Mouse (Mus musculus): ENCODE data around the gene Gm3020.
"Not testable (repeated sequence)": the region's sequence is repeated elsewhere in the genome, so short reads cannot be mapped to it uniquely, and the experiment has no call there.

Gm3020 gene

DNA sequence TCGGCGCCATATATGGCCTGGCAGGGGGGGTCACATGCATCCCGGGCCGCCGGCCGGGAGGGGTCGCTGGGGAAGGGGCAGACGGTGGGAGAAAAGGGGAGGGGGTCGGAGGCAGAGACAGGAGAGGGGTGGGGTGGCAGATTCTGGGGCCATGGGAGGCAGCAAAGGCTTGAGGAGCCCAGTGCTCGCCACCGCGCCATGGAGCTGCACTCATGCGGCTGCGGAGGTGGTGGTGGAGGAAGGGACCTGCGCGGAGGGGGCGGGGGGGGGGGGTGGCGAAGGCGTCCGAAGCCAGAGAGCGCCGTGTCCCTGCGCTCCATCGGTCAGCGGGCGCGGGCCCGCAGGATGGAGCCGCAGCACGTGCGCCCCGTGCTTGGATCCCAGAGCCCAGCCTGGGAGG is at the start of gene Gm3020:
Gene Gm3020, plus strand, starts transcription at position 301 of the 400 bp plus-strand sequence.
- in situ Hi-C loops (cut with MboI), result not testable (repeated sequence)

DNA sequence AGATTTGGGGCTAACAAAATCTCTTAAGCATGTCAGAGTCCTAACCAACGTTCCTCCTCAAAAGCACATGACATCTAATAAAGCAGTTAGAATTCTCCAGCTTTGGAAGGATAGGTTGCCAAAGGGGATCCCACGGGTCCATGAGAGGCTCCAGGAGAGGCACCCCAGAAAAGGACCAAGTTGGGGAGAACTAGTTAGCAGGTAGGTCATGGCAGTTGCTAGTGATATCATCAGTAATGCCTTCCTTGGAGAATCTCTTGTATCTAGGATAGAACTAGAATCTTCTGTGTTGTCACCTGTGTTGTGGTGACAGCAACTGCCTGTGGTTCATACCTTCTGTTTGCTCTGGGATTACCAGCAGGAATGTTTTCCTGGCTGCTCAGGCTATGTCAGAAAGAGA is 17.6 kb upstream of the Gm3020 start, which contains the start of gene Gm3012:
Gene Gm3012, plus strand, starts transcription at position 301 of the 400 bp plus-strand sequence.
- in situ Hi-C loops (cut with MboI), result not testable (repeated sequence)

DNA sequence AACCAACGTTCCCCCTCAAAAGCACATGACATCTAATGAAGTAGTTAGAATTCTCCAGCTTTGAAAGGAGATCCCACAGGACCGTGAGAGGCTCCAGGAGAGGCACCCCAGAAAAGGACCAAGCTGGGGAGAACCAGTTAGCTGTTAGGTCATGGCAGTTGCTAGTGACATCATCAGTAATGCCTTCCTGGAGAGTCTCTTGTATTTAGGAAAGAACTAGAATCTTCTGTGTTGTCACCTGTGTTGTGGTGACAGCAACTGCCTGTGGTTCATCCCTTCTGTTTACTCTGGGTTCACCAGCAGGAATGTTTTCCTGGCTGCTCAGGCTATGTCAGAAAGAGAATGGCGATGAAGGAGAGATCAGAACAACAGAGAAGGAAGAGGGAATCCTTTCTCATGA is 36.7 kb downstream of the Gm3020 start, which contains the start of gene Gm3043:
Gene Gm3043, plus strand, starts transcription at position 301 of the 400 bp plus-strand sequence.
- in situ Hi-C loops (cut with MboI), result not testable (repeated sequence)

Measured in mature B cell (primary cell).